Mouse (Mus musculus) hematopoietic stem cell, adult 5-6 weeks (primary cell): ENCODE measurements at regions not wholly inside any gene's neighbourhood (a gene's known extent, or its start where the extent isn't known, plus 50 kb on each side); places are given as distances from the start of the nearest gene placed in this dataset.

Source experiments
- ATAC-seq, 2 experiments: fragments of 125-278 bp in 1 of 2; replicated peaks in 1 of 2; 2 replicates each; pipeline ENCODE4 v1.8.0; 2016 to 2017; ENCODE audit warnings: inconsistent platforms in 2 of 2, mild to moderate bottlenecking in 2 of 2, moderate number of reproducible peaks in 2 of 2, low read depth in 1 of 2, moderate TSS enrichment in 1 of 2; ENCODE audit not compliant: low FRiP score in 2 of 2, poor library complexity in 2 of 2, severe bottlenecking in 2 of 2, insufficient read depth in 1 of 2, low TSS enrichment in 1 of 2

GRCm38 (mm10) chr16:76110383-76110782 lies 88.3 kb upstream of the Samsn1 start:
- no peak for ATAC-seq

- no peak for ATAC-seq
Measured at GRCm38 (mm10) chr16:76108464-76108863, 86.4 kb upstream of the Samsn1 start.

- ATAC-seq = no peak
Measured at GRCm38 (mm10) chr16:76104673-76105072, 82.6 kb upstream of the Samsn1 start.

GRCm38 (mm10) chr16:76101773-76102172 lies 79.7 kb upstream of the Samsn1 start:
- ATAC-seq = no peak

GRCm38 (mm10) chr16:76097808-76098207 lies 75.7 kb upstream of the Samsn1 start:
- no peak for ATAC-seq

GRCm38 (mm10) chr16:76096363-76096762 lies 74.3 kb upstream of the Samsn1 start:
- no peak for ATAC-seq

- no peak for ATAC-seq
Measured at GRCm38 (mm10) chr16:76085363-76085762, 63.3 kb upstream of the Samsn1 start.

GRCm38 (mm10) chr16:76082465-76082864 lies 60.4 kb upstream of the Samsn1 start:
- ATAC-seq = no peak

- no peak for ATAC-seq
Measured at GRCm38 (mm10) chr16:76079761-76080502, 57.9 kb upstream of the Samsn1 start.

GRCm38 (mm10) chr16:76078219-76078618 lies 56.1 kb upstream of the Samsn1 start:
- ATAC-seq = no peak

GRCm38 (mm10) chr16:76076231-76076630 lies 54.1 kb upstream of the Samsn1 start:
- no peak for ATAC-seq
